Mouse (Mus musculus) heart, postnatal 10 days (tissue): ENCODE data around the gene Gm14743. TPM values are rescaled to one million over a fixed set of nuclear protein-coding genes. Genes with fewer than 3 reads are reported as not detected.
"Not testable (repeated sequence)": the region's sequence is repeated elsewhere in the genome, so short reads cannot be mapped to it uniquely, and the experiment has no call there.

Source experiments
- DNase-seq, 2 experiments: peaks; one replicate each; pipeline ENCODE4 v3.0.0; 2021
- intact Hi-C: fragments of 180-260 bp; cut with DNase I; formaldehyde crosslinking; loops from one replicate; pipeline ENCODE4 v1.15.1; 2025
- total RNA-seq, 2 experiments: library from RNA; stranded (reverse); gene quantifications; 2 replicates each; pipeline ENCODE4 v1.2.3; 2021

Gene Gm14743
- not detected for total RNA-seq

GRCm38 (mm10) chrX:78245821-78246220 is at the start of gene Gm14743:
Gene Gm14743, minus strand, starts transcription at chrX:78245921.
- DNase-seq, intact Hi-C loops: not testable (repeated sequence)

DNA sequence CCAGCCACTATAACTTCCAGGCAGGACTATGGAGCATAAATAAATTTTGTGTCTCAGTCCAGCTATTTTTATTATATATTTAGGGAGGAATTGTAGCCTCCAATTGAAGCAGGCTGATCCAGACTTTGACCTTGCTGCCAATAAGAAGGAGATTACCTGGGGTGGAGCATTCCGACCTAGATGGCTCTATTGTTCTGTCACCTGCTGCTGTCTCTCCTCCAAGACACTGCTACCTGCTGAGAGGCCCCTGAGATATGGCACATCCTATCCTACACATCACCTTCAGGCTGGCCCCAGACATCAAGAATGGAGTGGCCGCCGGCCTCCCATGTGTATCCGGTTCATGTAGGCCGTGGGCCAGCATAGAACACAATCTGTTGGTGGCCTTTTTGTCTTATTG is 42.9 kb downstream of the Gm14743 start:
- no peak for DNase-seq
- intact Hi-C loops: no loop called here

- DNase-seq, intact Hi-C loops: not testable (repeated sequence)
These were observed 43.5 kb downstream of the Gm14743 start for GRCm38 (mm10) chrX:78202220-78202619.

Other genes starting within 250 kb of the Gm14743 start
- gene Obp1a, start 154.5 kb downstream of the Gm14743 start, total RNA-seq: not detected
- not detected for gene Gm5938, start 120.5 kb downstream of the Gm14743 start, total RNA-seq
- not detected for gene Obp1b, start 59.1 kb downstream of the Gm14743 start, total RNA-seq
- not detected for gene 4930480E11Rik, start 123.7 kb upstream of the Gm14743 start, total RNA-seq